Mouse (Mus musculus) midbrain, embryonic 16.5 days (tissue): Measurements from ENCODE around the gene Foxp1. TPM values are rescaled to one million over a fixed set of nuclear protein-coding genes. Genes with fewer than 3 reads are reported as not detected.

Source experiments
- ATAC-seq: fragments of 200-750 bp; cut with Nextera tagmentation; 2 replicates; pipeline ENCODE4 v1.8.0; 2017; ENCODE audit warnings: moderate TSS enrichment
- H3K27ac ChIP-seq: fragments of 300-500 bp; sonication (generic); 2 replicates; pipeline ENCODE4 v1.5.1; 2014; ENCODE audit warnings: mild to moderate bottlenecking, low read length, mixed read lengths
- H3K27me3 ChIP-seq: fragments of 300-500 bp; sonication (generic); 2 replicates; pipeline ENCODE4 v1.6.1; 2014; ENCODE audit warnings: low read depth, low read length, mixed read lengths; ENCODE audit not compliant: control insufficient read depth, insufficient read depth
- H3K36me3 ChIP-seq: fragments of 300-500 bp; sonication (generic); 2 replicates; pipeline ENCODE4 v1.6.1; 2014; ENCODE audit warnings: mild to moderate bottlenecking, low read length, moderate library complexity, mixed read lengths; ENCODE audit not compliant: control insufficient read depth, insufficient read depth
- H3K4me1 ChIP-seq: fragments of 300-500 bp; sonication (generic); 2 replicates; pipeline ENCODE4 v1.6.1; 2014; ENCODE audit warnings: mild to moderate bottlenecking, low read length, mixed read lengths; ENCODE audit not compliant: control insufficient read depth, insufficient read depth
- H3K4me2 ChIP-seq: fragments of 300-500 bp; sonication (generic); 2 replicates; pipeline ENCODE4 v1.6.1; 2014; ENCODE audit warnings: mild to moderate bottlenecking, low read length, mixed read lengths
- H3K4me3 ChIP-seq: fragments of 300-500 bp; sonication (generic); 2 replicates; pipeline ENCODE4 v1.5.1; 2014; ENCODE audit warnings: low read depth, mild to moderate bottlenecking, low read length, moderate library complexity, mixed read lengths
- H3K9ac ChIP-seq: fragments of 300-500 bp; sonication (generic); 2 replicates; pipeline ENCODE4 v1.6.1; 2014; ENCODE audit warnings: low read depth, low read length, mixed read lengths
- H3K9me3 ChIP-seq: fragments of 300-500 bp; sonication (generic); replicated peaks from 2 replicates; pipeline ENCODE4 v1.6.1; 2014; ENCODE audit warnings: mild to moderate bottlenecking, low read length, mixed read lengths; ENCODE audit not compliant: control insufficient read depth, poor library complexity, severe bottlenecking
- WGBS: fragments of 180-500 bp; shearing (Covaris S2); extraction: QIAGEN DNeasy Blood & Tissue Kit; methylation state at CpG from one replicate; pipeline ENCODE4 v1.1.7; 2014; 5-methylcytosine and 5-hydroxymethylcytosine counted together
- polyA plus RNA-seq: library from polyadenylated mRNA; unstranded; fragments of >200 nt; fragmentation: Nextera tagmentation; extraction: Ambion mirVana; gene quantifications from 2 replicates; pipeline ENCODE4 v1.2.1, GENCODE M21; 2015

The Foxp1 gene
- polyA plus RNA-seq, 1 experiment from 2014 or later = 79.8 TPM

DNA sequence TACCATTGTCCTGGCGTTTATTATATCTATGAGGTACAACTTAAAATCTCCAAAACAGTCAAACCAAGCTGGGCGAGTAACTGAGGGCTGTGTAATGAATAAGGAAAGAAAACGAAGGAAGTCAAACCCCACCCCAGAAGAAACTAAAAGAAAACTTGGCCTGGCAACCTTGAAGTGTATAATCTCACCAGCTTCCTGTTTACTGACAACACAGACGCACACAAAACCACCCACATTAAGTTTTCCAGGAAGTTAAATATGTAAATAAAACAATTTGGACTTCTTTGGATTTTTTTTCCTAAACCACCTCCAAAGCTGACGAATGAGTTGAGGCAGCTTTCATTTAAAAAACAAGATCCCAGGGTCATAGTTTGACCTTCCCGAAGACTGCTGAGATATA is 18.1 kb upstream of the Foxp1 start:
- Histone ChIP-seq H3K4me1 (no peaks in the 10 kb centered on the region), H3K4me3 (no peak overlapping the region), H3K9me3 (no peaks in the 10 kb centered on the region), H3K36me3 (no peaks in the 10 kb centered on the region), H3K27ac (no peak overlapping the region), H3K9ac (no peak overlapping the region), H3K27me3 (no peaks in the 10 kb centered on the region), H3K4me2 (no peak overlapping the region)
- 82% methylated on average over 6 of the region's 6 CpGs for WGBS
- no peak for ATAC-seq

- Histone ChIP-seq H3K36me3 (no peaks in the 10 kb centered on the region), H3K9me3 (no peaks in the 10 kb centered on the region), H3K4me2 (no peak overlapping the region), H3K27ac (no peak overlapping the region), H3K4me1 (no peaks in the 10 kb centered on the region), H3K27me3 (no peaks in the 10 kb centered on the region), H3K4me3 (no peak overlapping the region), H3K9ac (no peak overlapping the region)
- no peak for ATAC-seq
- 86% methylated on average over 5 of the region's 5 CpGs for WGBS
Measured at GRCm38 (mm10) chr6:99540146-99540545, 17.6 kb upstream of the Foxp1 start.

DNA sequence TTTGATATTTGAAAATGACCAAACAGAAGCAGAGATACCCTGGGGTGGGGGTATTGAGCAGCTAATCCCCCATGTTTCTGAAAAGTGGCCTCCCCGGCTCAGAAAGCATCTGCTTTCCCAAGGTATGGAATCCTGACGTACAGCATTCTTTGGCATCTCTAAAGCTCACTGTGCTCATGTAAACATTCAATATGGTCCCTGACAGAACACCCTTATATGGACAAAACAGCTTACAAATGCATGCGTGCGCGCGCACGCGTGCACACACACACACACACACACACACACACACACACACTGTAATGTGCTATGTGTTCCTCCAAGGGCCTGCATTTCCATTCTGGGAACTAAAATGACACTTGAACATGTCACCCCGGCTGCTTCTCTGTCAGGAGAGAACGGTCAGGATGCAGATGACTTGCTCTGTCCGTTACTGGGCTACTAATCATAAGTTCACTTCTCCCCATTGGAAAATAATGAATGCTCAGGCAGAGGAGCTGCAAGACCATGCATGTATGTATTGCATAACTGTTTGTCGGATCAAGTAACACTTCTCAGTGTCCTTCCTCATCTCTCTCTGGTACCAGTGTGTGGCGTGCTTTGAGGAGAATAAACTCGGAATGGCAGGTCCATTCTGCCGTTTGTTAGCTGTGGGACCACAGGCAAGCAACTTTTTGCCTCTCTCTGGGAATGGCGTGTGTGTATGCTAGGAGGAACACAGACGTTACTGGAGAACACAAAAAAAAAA is 15.8 kb upstream of the Foxp1 start:
- WGBS = 86% methylated on average over 17 of the region's 17 CpGs
- H3K27ac ChIP-seq = no peak overlapping the region
- no peaks in the 10 kb centered on the region for H3K36me3 ChIP-seq
- no peak overlapping the region for H3K4me2 ChIP-seq
- no peak overlapping the region for H3K4me3 ChIP-seq
- no peak overlapping the region for H3K9ac ChIP-seq
- ATAC-seq = no peak
- H3K4me1 ChIP-seq = no peaks in the 10 kb centered on the region
- no peaks in the 10 kb centered on the region for H3K9me3 ChIP-seq
- no peaks in the 10 kb centered on the region for H3K27me3 ChIP-seq

- WGBS = 58% methylated on average over 5 of the region's 5 CpGs
- no peaks in the 10 kb centered on the region; the same call in 1 of the 2 replicates for H3K27me3 ChIP-seq
- no peak overlapping the region for H3K9ac ChIP-seq
- H3K36me3 ChIP-seq = no peaks in the 10 kb centered on the region
- no peak overlapping the region for H3K27ac ChIP-seq
- no peak overlapping the region for H3K4me3 ChIP-seq
- no peak overlapping the region for H3K4me2 ChIP-seq
- no peaks in the 10 kb centered on the region for H3K9me3 ChIP-seq
- ATAC-seq = no peak
- H3K4me1 ChIP-seq = no peaks in the 10 kb centered on the region
Measured at GRCm38 (mm10) chr6:99534211-99534745, 11.8 kb upstream of the Foxp1 start.

DNA sequence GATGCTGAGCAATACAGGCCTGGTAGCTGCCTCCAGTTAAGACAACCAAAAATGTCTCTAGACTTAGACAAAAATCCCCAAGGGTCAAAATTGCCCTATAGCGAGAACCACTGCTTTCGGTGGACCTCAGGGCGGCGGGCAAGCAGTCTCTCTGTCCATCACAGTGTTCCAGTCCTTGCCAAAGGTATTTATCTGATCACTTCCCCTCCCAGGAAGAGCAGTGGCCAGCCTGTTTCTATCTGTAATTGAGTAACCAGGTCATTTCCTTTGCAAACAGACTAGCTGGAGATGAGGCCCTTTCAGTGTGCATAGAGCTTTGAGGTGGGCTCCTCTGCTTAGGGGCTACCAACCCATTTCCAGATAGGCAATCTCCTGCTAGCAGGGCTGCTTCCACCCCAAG is 9.9 kb upstream of the Foxp1 start:
- 95% methylated on average over 4 of the region's 4 CpGs for WGBS
- H3K4me1 ChIP-seq = no peaks in the 10 kb centered on the region
- H3K36me3 ChIP-seq = no peaks in the 10 kb centered on the region
- H3K9me3 ChIP-seq = no peaks in the 10 kb centered on the region
- H3K27me3 ChIP-seq = no peaks in the 10 kb centered on the region; the same call in 1 of the 2 replicates
- no peak overlapping the region for H3K9ac ChIP-seq
- no peak for ATAC-seq
- no peak overlapping the region for H3K27ac ChIP-seq
- no peak overlapping the region for H3K4me3 ChIP-seq
- H3K4me2 ChIP-seq = no peak overlapping the region

GRCm38 (mm10) chr6:99528972-99529371 is 6.5 kb upstream of the Foxp1 start:
- Histone ChIP-seq H3K4me1 (no peaks in the 10 kb centered on the region), H3K27ac (no peak overlapping the region), H3K36me3 (no peaks in the 10 kb centered on the region), H3K9ac (no peak overlapping the region), H3K27me3 (no peaks in the 10 kb centered on the region; the same call in 1 of the 2 replicates), H3K9me3 (no peaks in the 10 kb centered on the region), H3K4me2 (no peak overlapping the region), H3K4me3 (no peak overlapping the region)
- ATAC-seq = no peak
- 67% methylated on average over 2 of the region's 2 CpGs for WGBS

GRCm38 (mm10) chr6:99527457-99528105 is 5.1 kb upstream of the Foxp1 start:
- H3K4me3 ChIP-seq = no peak overlapping the region
- ATAC-seq = no peak
- H3K27ac ChIP-seq = no peak overlapping the region
- H3K4me2 ChIP-seq = no peak overlapping the region
- H3K36me3 ChIP-seq = no peaks in the 10 kb centered on the region
- no peaks in the 10 kb centered on the region for H3K27me3 ChIP-seq
- H3K9me3 ChIP-seq = no peaks in the 10 kb centered on the region
- H3K4me1 ChIP-seq = no peaks in the 10 kb centered on the region
- 95% methylated on average over 6 of the region's 6 CpGs for WGBS
- H3K9ac ChIP-seq = no peak overlapping the region

DNA sequence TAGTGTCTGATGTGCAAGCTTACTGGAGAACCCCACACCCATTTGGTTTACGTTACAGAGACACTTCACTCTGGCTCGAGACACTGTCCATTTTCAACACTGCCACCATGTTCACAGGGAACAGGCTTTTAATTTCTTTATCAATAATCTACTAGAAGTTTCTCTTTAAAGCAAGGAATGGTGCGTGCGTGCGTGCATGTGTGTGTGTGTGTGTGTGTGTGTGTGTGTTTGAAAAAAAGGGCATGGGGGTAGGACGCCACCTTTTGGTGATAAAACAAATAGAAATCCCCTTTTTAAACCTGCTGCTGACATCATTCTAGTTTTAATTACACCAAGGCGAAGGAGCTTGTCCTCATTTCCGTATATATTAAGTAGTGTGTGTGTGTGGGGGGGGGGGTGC is 2.8 kb upstream of the Foxp1 start:
- no peak overlapping the region for H3K27ac ChIP-seq
- ATAC-seq = no peak
- no peak overlapping the region for H3K4me2 ChIP-seq
- no peaks in the 10 kb centered on the region for H3K36me3 ChIP-seq
- H3K4me3 ChIP-seq = no peak overlapping the region
- H3K27me3 ChIP-seq = no peaks in the 10 kb centered on the region
- H3K9ac ChIP-seq = no peak overlapping the region
- 46% methylated on average over 8 of the region's 8 CpGs for WGBS
- H3K4me1 ChIP-seq = peaks cover 2% of the 10 kb centered on the region; the same call in 1 of the 2 replicates
- no peaks in the 10 kb centered on the region for H3K9me3 ChIP-seq

DNA sequence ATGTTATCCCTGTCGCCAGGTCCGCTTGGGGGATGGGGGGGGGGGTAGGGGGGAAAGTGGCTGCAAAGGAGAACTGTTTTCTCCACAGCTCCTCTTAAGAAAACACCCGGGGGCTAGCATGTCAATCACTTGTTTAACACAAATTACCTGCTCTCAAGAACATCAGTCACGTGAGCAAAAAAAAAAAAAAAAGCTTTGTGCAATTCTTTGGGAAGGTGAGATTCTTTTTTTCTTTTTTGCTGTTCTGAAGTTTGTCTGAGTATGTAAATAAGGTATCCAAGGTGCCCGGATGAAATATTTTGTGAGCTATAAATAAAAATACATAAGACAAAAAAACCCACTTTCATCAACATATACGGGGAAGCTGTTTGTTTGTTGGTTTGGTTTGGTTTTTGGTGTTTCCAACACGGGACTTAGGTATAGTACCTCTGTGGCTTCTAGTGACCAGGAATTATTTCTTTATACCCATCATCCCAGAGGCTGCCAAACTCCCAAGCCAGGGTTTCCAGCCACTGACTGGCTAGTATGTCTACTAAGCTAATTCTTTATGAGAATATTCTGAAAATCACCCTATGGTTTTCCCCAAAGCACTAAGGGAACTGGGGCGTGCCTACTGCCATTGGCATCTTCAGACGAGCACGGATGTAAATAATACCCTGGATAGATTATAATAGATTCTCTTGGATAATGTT is 1.3 kb upstream of the Foxp1 start:
- H3K4me2 ChIP-seq = peak overlapping the region; percentile 99
- H3K27me3 ChIP-seq = no peaks in the 10 kb centered on the region
- H3K4me1 ChIP-seq = peaks cover 7% of the 10 kb centered on the region
- H3K4me3 ChIP-seq = peak overlapping the region; percentile 71
- no peaks in the 10 kb centered on the region for H3K36me3 ChIP-seq
- ATAC-seq = no peak
- H3K27ac ChIP-seq = peak overlapping the region; percentile 99
- H3K9me3 ChIP-seq = no peaks in the 10 kb centered on the region
- peak overlapping the region; percentile 97 for H3K9ac ChIP-seq
- 25% methylated on average over 10 of the region's 10 CpGs for WGBS
